Mouse (Mus musculus): ENCODE results near the gene Mrps26.

- TF ChIP-seq CTCF (IDR thresholded peaks at IDR 0.05; ENCODE audit: extremely low read depth, insufficient read length, insufficient replicate concordance, low read depth, low read length) (no peak), POLR2A (IDR thresholded peaks at IDR 0.05; ENCODE audit: low read depth, low read length) (no peak)
Observed at GRCm38 (mm10) chr2:130564063-130564462, 521 bp downstream of the Mrps26 start.

All from small intestine, adult 2 months (tissue).